Mouse (Mus musculus): Measurements from ENCODE around the gene Lsm7. TPM values are rescaled to one million over a fixed set of nuclear protein-coding genes. Genes with fewer than 3 reads are reported as not detected.
"Not testable (repeated sequence)": the region's sequence is repeated elsewhere in the genome, so short reads cannot be mapped to it uniquely, and the experiment has no call there.

Gene Lsm7
- total RNA-seq, 4 experiments from 2014 or later = 42.1 to 61.3 (median 57.5) TPM

- DNase-seq (ENCODE audit: low spot score in 2 of 2) = not testable (repeated sequence)
These were observed 38.7 kb downstream of the Lsm7 start for GRCm38 (mm10) chr10:80816303-80816702.

DNA sequence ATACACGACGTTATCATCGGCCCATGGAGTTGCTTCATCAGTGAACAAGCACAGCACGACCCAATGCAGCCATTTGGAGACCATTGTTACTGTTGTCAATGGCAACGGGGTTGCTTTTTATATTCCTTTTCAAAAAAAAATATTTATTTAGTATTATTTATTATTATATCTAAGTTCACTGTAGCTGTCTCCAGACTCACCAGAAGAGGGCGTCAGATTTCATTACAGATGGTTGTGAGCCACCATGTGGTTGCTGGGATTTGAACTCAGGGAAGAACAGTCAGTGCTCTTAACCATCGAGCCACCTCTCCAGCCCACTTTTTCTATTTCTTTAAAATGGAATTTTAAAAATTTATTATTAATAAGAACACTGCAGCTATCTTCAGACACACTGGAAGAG lies 40.2 kb downstream of the Lsm7 start:
- no peak for DNase-seq (ENCODE audit: low spot score in 2 of 2)

DNA sequence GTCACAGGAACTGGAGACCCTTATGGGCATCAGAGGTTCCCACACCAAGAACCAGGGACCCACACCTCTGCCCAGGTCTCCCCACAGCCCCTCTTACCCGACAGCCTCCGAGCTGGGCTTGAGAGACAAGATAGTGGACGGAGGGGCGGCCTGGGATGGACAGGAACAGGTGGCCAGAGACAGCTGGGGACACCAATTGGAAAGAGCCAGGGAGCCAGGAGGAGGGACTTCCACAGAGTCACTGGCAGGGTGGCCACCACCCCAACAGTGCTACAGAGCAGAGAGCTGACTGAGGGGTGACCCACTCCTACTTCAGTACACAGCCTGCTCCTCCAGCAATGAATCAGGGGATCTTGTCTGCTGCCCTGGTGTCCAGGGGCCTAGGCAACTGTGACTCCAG lies 41.6 kb downstream of the Lsm7 start, which contains the start of gene Jsrp1:
Jsrp1 (minus strand) TSS at position 133 of the 400 bp plus-strand sequence.
- no peak for DNase-seq (ENCODE audit: low spot score in 2 of 2)

DNA sequence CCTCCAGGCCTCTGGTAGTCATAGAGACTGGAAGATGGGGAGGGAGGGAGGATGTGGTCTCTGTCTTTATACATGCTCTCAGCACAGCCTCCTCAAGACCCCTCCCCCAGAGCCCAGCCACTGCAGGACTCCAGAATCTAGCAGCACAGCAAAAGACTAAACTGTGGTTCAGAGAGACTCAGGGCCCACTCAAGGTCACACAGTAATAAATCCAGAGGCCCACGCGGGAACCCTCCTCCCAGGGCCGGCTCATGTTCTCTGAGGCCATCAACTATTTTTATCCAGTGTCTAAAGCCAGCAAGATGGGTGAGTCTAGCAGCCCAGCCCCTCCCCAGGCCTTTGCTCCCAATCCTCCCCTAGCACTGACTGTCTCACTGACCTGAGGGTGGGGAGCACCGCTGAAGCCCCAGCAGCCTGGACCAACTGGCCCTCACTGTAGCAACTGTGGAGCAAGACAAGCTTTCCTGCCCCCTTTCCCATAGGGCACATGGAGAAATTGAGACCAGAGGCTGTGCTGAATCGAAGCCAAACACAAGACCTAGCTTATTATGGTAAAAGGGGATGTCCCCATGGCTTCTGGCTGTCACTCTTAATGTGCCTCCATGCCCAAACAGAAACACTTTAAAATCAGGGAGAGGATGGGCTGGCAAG lies 42.5 kb downstream of the Lsm7 start:
- DNase-seq (ENCODE audit: low spot score in 2 of 2) = no peak

DNA sequence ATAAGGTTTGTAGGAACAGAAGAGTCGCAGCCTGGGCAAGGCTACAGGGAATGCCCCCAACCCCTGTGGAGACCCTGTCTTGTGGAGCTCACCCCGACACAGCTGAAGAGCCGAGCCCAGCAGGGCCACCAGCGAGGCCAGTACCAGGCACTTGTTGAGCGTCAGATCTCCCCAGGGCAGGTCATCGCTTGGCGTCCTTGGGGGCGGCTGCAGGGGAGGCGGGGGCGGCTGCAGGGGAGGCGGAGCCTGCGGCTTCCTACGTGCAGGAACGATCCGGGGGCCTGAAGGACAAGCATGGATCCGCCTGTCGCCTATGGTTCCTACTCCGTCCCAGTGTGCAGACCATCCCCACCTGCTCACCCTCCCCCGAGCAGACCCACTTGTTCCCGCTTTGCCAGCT lies 44.9 kb downstream of the Lsm7 start:
- DNase-seq (ENCODE audit: low spot score in 2 of 2) = no peak

- DNase-seq (ENCODE audit: low spot score in 2 of 2) = no peak
These were observed 45.9 kb downstream of the Lsm7 start for GRCm38 (mm10) chr10:80808985-80809632.

GRCm38 (mm10) chr10:80808099-80808984 lies 46.7 kb downstream of the Lsm7 start:
- DNase-seq (ENCODE audit: low spot score in 2 of 2) = no peak

DNA sequence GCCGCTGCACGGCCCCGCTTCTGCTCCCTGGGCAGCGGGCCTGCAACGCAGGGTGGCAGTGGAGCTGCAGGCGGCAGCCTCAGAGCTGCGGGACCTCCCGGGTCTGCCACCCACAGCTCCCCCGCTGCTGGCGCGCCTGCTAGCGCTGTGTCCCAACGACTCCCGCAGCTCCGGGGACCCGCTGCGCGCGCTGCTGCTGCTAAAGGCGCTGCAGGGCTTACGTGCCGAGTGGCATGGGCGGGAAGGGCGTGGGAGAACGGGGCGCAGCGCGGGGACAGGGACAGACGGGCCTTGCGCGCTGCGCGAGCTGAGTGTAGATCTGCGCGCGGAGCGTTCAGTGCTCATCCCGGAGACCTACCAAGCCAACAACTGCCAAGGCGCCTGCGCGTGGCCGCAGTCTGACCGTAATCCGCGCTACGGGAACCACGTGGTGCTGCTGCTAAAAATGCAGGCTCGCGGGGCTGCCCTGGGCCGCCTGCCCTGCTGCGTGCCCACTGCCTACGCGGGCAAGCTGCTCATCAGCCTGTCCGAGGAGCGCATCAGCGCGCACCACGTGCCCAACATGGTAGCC lies 47.9 kb downstream of the Lsm7 start:
- DNase-seq (ENCODE audit: low spot score in 2 of 2) = peak; percentile 88 to 89

GRCm38 (mm10) chr10:80806341-80807056 lies 48.5 kb downstream of the Lsm7 start:
- DNase-seq (ENCODE audit: low spot score in 2 of 2) = no peak

- DNase-seq (ENCODE audit: low spot score in 2 of 2) = peak in 1 of 2 experiments; percentile 78
These were observed 49.1 kb downstream of the Lsm7 start for GRCm38 (mm10) chr10:80805925-80806324.

- no peak for DNase-seq (ENCODE audit: low spot score in 2 of 2)
These were observed 49.7 kb downstream of the Lsm7 start for GRCm38 (mm10) chr10:80805322-80805721.

DNA sequence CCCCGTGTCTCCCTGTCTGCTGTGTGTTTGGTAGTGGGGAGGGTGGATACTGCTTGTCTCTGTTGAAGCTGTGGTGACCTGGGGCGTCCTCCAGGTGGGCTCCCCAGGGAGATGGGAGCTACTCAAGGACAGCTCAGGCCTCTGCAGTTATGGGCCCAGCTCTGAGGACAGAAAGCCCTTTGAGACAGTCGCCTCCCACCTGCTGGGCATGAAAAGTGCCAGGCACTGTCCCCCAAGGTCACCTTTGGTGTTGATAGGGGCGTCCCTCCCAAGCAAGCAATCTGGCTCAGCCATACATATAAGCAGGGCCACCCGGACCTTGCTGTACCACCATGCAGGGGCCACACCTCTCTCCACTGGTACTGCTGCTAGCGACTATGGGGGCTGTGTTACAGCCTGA lies 50.1 kb downstream of the Lsm7 start, which contains the start of gene Amh:
Amh (plus strand) TSS at position 328 of the 400 bp plus-strand sequence.
- DNase-seq (ENCODE audit: low spot score in 2 of 2) = no peak

GRCm38 (mm10) chr10:80804340-80804739 lies 50.7 kb downstream of the Lsm7 start:
- DNase-seq (ENCODE audit: low spot score in 2 of 2) = no peak

DNA sequence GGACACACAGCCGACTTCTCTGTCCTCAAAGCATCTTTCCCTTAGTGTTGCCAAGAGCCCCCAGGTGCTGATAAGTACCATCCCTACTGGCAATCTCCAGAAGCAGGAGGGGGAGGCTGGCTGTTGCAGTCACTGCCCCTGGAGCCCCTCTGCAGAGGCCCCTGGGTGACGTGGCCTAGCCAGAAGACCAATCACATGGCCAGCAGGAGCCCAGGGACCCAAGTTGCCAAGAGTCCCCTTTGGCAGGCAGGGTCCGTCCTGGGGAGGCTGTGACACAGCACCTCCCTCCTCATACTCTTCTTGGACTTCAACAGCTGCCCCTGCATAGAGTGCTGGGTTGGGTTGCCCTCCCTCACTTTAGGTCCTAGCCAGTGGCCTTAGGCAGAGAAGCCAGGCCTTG lies 52.0 kb downstream of the Lsm7 start:
- no peak for DNase-seq (ENCODE audit: low spot score in 2 of 2)

Small RNA genes within 50 kb of the gene (microRNA-seq; reads per million reads assigned to microRNA genes)
- gene Mir1982 = 2.6 to 4.5 reads per million in 2 experiments

Other genes starting within 250 kb of the Lsm7 start
- 1 to 10 TPM; 3.0 to 5.4 (median 3.7) TPM for gene Gm49322, start 249.2 kb downstream of the Lsm7 start, total RNA-seq (2022)
- 100 to 1,000 TPM; 190 to 230 (median 201) TPM for gene Csnk1g2, start 232.4 kb downstream of the Lsm7 start, total RNA-seq (2022)
- gene Btbd2, start 198.1 kb downstream of the Lsm7 start, total RNA-seq (2022) = 100 to 1,000 TPM in 2 of 4 experiments, 10 to 100 TPM in 2; 92.1 to 103 (median 97.9) TPM
- 10 to 100 TPM; 41.9 to 50.0 (median 45.1) TPM for gene Mknk2, start 177.1 kb downstream of the Lsm7 start, total RNA-seq (2022)
- 10 to 100 TPM; 13.8 to 18.0 (median 15.0) TPM for gene Mob3a, start 153.2 kb downstream of the Lsm7 start, total RNA-seq (2022)
- gene Izumo4, start 153.0 kb downstream of the Lsm7 start, total RNA-seq (2022) = 10 to 100 TPM; 56.6 to 73.2 (median 69.8) TPM
- 100 to 1,000 TPM; 136 to 163 (median 147) TPM for gene Ap3d1, start 112.9 kb downstream of the Lsm7 start, total RNA-seq (2022)
- 10 to 100 TPM; 43.7 to 56.4 (median 51.3) TPM for gene Dot1l, start 100.0 kb downstream of the Lsm7 start, total RNA-seq (2022)
- gene Sf3a2, start 57.0 kb downstream of the Lsm7 start, total RNA-seq (2022) = 10 to 100 TPM; 43.3 to 60.0 (median 50.2) TPM
- 10 to 100 TPM; 61.4 to 75.8 (median 70.7) TPM for gene Plekhj1, start 56.6 kb downstream of the Lsm7 start, total RNA-seq (2022)
- 1 to 10 TPM; 2.4 to 4.0 (median 3.0) TPM for gene Amh, start 50.0 kb downstream of the Lsm7 start, total RNA-seq (2022)
- gene Jsrp1, start 41.7 kb downstream of the Lsm7 start, total RNA-seq (2022) = 1 to 10 TPM in 3 of 4 experiments, under 1 TPM in 1; 0.91 to 4.7 (median 2.7) TPM
- gene Oaz1, start 28.6 kb downstream of the Lsm7 start, total RNA-seq (2022) = 100 to 1,000 TPM; 475 to 520 (median 506) TPM
- gene Lingo3, start 11.2 kb downstream of the Lsm7 start, total RNA-seq (2022) = 10 to 100 TPM; 33.4 to 44.0 (median 40.3) TPM
- gene Sppl2b, start 66 bp upstream of the Lsm7 start, total RNA-seq (2022) = 10 to 100 TPM; 53.9 to 68.2 (median 59.3) TPM
- gene Tmprss9, start 16.6 kb upstream of the Lsm7 start, total RNA-seq (2022) = under 1 TPM; 0.35 to 0.66 (median 0.46) TPM
- gene Timm13, start 45.8 kb upstream of the Lsm7 start, total RNA-seq (2022) = 100 to 1,000 TPM; 112 to 139 (median 124) TPM
- 10 to 100 TPM; 17.2 to 22.9 (median 19.9) TPM for gene Lmnb2, start 63.0 kb upstream of the Lsm7 start, total RNA-seq (2022)
- gene Gadd45b, start 74.9 kb upstream of the Lsm7 start, total RNA-seq (2022) = 10 to 100 TPM; 17.4 to 22.9 (median 20.2) TPM
- gene Gng7, start 159.7 kb upstream of the Lsm7 start, total RNA-seq (2022) = 100 to 1,000 TPM; 130 to 139 (median 135) TPM
- 10 to 100 TPM; 88.3 to 96.9 (median 90.2) TPM for gene Diras1, start 170.5 kb upstream of the Lsm7 start, total RNA-seq (2022)
- 10 to 100 TPM; 55.5 to 60.8 (median 60.0) TPM for gene Slc39a3, start 182.2 kb upstream of the Lsm7 start, total RNA-seq (2022)
- gene Sgta, start 205.0 kb upstream of the Lsm7 start, total RNA-seq (2022) = 100 to 1,000 TPM; 165 to 175 (median 172) TPM
- 10 to 100 TPM; 44.5 to 55.0 (median 46.5) TPM for gene Thop1, start 214.8 kb upstream of the Lsm7 start, total RNA-seq (2022)
- under 1 TPM; 0.19 to 0.80 (median 0.68) TPM for gene Creb3l3, start 243.7 kb upstream of the Lsm7 start, total RNA-seq (2022)